Mouse (Mus musculus) bone marrow macrophage, adult 2 months (primary cell): Measurements from ENCODE around the gene Bpifa6. TPM values are rescaled to one million over a fixed set of nuclear protein-coding genes. Genes with fewer than 3 reads are reported as not detected.

Experiments used
- H3K27ac ChIP-seq: 2 replicates; pipeline ENCODE4 v1.5.1; 2012; ENCODE audit warnings: low read depth, low read length; ENCODE audit not compliant: insufficient read depth
- H3K4me1 ChIP-seq: 2 replicates; pipeline ENCODE4 v1.6.1; 2012; ENCODE audit warnings: low read length; ENCODE audit not compliant: control insufficient read depth, insufficient read depth
- H3K4me3 ChIP-seq: 2 replicates; pipeline ENCODE4 v1.5.1; 2012; ENCODE audit warnings: mild to moderate bottlenecking, low read length, moderate library complexity; ENCODE audit not compliant: insufficient read depth
- CTCF ChIP-seq: IDR thresholded peaks from 2 replicates; pipeline ENCODE4 v1.5.1; 2012; ENCODE audit warnings: low read depth, mild to moderate bottlenecking, low read length, moderate library complexity
- POLR2A ChIP-seq: IDR thresholded peaks from 2 replicates; pipeline ENCODE4 v1.6.1; 2012; ENCODE audit warnings: mild to moderate bottlenecking, low read depth, low read length, borderline replicate concordance
- polyA plus RNA-seq: library from polyadenylated mRNA; stranded (reverse); fragments of >200 nt; gene quantifications from 2 replicates; pipeline ENCODE4 v1.2.4, GENCODE M21; 2012; ENCODE audit not compliant: missing spikeins, insufficient read depth, insufficient read length

Bpifa6 gene
- polyA plus RNA-seq, 1 experiment, result not detected

DNA sequence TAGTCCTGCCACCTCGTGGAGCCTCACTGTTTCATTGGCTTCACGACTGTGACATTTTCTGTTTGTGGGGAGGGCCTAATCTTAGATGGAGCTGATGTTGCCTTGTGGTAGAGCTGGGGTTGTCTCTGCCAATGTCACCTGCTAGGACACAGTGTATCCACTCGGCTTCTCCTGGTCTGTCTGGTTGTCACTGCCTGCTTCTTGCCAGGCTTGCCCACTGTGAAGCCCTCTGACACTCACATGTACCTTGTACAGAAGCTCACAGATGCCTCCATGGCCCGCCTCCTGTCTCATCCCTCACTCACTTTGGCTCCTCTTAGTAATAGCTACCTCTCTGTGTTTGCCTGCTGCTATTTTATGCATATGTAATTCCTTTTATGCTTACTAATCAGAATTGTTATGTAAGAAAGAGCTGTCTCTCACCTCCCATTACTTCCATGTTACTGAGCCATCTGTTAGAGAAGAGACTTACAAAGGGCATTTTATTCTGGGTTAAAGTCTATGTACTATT is 11.9 kb upstream of the Bpifa6 start:
- Histone ChIP-seq H3K27ac (no peak overlapping the region), H3K4me1 (no peaks in the 10 kb centered on the region), H3K4me3 (no peak overlapping the region)
- TF ChIP-seq CTCF, result no peak
- TF ChIP-seq POLR2A, result no peak

DNA sequence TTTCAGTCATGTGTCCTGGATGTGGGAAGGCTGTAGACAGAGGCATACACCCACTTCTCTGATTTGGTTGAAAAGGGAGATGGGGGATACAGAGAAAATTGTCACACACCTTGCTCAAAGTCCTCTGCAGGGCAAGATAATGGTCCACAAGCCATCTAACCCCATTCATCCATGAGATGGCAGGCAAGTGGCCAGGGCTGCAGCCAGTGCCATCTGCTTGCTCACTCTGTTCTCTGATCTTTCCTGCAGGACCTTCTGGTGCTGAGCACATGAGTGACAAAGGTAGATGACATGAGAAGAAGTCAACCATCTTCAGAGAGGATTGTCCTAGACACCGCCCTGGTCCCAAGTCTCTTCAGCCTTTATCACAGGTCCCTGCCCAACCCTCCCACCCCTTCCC is 11.4 kb upstream of the Bpifa6 start:
- TF ChIP-seq POLR2A (no peak), CTCF (no peak)
- Histone ChIP-seq H3K4me1 (no peaks in the 10 kb centered on the region), H3K4me3 (no peak overlapping the region), H3K27ac (no peak overlapping the region)

DNA sequence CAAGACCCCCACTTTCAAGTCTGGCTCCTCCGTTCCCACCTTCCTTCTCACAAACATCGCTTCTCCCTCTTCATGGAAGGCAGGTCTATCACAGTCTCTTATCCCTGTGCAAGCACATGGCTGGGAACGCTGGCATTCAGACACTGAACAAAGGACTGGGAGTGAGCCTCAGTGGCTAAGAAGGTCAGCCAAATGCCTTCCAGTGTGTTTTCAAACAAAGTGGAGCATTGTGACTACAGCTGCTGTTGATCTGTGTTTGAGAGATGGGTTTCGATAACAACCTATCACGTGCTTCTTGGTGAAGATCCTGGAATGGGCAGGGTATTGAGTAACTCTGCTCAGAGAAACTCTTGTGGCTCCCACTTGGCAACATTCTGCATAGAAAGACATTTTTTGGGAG is 4.5 kb upstream of the Bpifa6 start:
- no peaks in the 10 kb centered on the region for H3K4me1 ChIP-seq
- no peak overlapping the region for H3K27ac ChIP-seq
- TF ChIP-seq POLR2A, result no peak
- no peak overlapping the region for H3K4me3 ChIP-seq

DNA sequence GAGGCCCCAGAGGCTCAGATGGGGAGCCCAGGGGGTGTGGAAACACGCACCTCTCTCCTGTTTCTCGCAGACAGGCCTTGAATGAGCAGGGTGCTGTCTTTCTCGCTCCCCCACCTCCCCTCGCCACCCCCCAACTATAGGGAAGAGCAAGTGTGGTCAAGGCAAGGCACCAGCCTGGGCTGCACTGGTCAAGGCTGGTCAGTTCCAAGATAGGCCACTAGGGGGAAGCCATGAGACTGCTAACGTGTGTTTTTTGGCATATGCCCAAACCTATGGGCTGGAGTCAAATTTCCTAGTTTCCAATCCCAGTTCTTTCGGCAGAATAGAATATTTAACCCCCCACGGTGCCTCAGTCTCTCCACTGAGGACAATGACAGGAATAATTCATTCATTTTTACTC is 21.0 kb downstream of the Bpifa6 start:
- no peaks in the 10 kb centered on the region for H3K4me1 ChIP-seq
- TF ChIP-seq CTCF (peak; percentile 41), POLR2A (no peak)
- no peak overlapping the region for H3K27ac ChIP-seq
- no peak overlapping the region for H3K4me3 ChIP-seq

DNA sequence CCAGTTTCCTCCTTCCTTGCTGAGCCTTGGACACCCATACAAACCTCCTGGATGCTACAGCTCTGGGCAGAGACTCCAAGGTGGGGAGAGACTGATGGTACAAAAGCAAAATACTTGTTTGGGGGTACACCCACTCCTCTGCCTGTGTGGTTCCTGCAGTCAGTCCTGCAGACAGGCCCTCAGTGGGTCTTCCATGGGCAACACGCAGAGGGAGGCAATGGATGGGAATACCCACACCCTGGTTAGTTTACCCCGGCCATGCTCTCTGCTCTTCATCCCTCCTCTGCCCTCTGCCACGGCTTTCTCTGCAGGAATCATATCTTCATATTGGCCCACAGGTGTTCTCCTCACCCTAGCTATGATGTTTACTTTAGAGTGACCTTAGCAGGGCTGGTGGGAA is 25.8 kb downstream of the Bpifa6 start:
- no peak overlapping the region for H3K4me3 ChIP-seq
- H3K4me1 ChIP-seq, result no peaks in the 10 kb centered on the region
- H3K27ac ChIP-seq, result no peak overlapping the region
- TF ChIP-seq POLR2A (no peak), CTCF (no peak)

DNA sequence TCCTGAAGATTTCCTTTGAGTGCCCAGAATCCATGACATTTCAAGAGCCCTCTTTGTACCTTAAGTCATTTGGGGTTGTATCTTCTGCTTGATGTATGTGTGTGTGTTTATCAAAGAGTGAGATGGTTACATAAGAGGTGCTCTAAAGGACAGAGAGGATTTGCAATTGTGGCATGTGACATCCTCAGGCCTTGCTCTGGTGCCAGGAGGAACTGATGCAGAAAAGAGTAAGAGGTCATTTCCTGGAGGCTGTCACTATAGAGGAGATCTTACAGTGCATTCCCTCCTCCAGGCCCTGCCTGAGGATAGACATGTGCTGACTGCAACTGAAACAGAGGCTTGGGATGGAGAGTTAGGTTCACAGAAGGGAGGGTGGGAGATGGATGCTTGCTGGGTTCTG is 26.3 kb downstream of the Bpifa6 start:
- TF ChIP-seq POLR2A (no peak), CTCF (no peak)
- H3K27ac ChIP-seq, result no peak overlapping the region
- no peak overlapping the region for H3K4me3 ChIP-seq
- H3K4me1 ChIP-seq, result no peaks in the 10 kb centered on the region

DNA sequence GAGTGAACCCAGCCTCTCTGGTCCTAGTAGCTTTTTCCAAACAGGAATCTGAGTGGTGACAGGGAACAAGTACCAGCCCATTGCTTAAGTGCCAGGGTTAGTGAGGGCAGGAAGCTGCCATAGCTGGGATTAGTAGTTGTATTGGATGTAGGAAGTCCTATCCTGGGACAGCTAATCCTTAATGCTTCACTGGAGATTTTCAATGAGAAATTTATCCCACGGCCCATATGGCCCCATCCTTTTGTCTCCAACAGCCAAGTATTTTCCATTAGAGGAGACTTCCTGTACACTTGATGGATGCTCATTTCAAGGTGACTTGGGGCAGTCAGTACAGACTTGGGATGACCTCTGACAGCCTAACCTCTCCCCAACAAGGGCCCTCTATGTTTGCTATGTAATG is 29.7 kb downstream of the Bpifa6 start:
- no peaks in the 10 kb centered on the region for H3K4me1 ChIP-seq
- H3K4me3 ChIP-seq, result no peak overlapping the region
- H3K27ac ChIP-seq, result no peak overlapping the region
- TF ChIP-seq CTCF (no peak), POLR2A (no peak)

DNA sequence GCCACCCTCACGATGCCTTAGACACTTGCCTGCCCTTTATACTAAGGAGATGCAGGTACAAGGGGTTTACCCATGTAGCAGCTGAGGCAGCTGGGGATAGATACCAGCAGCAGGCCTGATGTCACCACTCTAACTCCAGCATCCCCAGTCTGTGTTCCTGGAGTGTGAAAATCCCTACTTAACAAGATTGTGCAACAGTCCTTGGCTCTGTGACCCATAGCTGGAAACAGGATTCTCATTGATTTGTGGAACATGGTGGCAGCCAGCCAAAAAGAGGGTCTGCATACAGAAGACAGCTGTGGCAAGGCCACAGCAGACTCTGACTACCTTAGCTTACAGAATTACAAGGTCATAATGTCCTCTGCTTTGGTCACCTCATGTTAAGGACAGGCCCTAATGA is 30.3 kb downstream of the Bpifa6 start:
- Histone ChIP-seq H3K4me3 (no peak overlapping the region), H3K27ac (no peak overlapping the region), H3K4me1 (no peaks in the 10 kb centered on the region)
- TF ChIP-seq POLR2A (no peak), CTCF (no peak)

DNA sequence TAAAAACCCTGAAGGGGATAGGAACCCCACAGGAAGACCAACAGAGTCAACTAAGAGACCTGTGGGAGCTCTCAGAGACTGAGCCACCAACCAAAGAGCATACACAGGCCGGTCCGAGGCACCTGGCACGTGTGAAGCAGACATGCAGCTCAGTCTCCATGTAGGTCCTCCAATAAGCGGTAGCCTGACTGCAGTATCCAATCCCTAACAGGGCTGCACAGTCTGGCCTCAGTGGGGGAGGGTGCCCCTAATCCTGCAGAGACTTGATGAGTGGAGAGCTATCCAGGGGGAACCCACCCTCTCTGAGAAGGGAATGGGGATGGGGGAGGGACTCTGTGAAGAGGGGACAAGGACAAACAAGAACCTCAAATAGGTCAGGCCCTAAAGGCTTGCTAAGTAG is 31.0 kb downstream of the Bpifa6 start:
- Histone ChIP-seq H3K4me3 (no peak overlapping the region), H3K4me1 (no peaks in the 10 kb centered on the region), H3K27ac (no peak overlapping the region)
- TF ChIP-seq POLR2A (no peak), CTCF (no peak)

DNA sequence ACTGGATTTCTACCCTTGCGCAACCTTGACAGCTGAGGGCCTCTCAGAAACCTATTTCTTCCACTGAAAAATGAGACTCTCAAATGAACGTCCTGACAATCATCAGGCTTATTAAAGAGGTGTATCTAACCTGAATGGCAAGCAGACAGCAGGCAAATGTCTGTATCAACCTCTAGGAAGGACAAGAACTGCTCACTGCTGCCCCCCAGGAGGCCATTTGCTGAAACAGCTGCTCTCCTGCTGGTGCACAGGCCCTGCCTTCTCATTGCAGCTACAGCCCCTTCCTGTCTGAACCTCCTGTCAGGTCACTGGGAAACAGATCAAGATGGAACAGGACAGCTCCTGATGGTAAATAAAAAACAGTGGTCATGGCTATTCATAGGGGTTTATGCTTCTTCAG is 31.6 kb downstream of the Bpifa6 start:
- no peak for TF ChIP-seq CTCF
- TF ChIP-seq POLR2A, result no peak
- H3K27ac ChIP-seq, result no peak overlapping the region
- H3K4me1 ChIP-seq, result no peaks in the 10 kb centered on the region
- H3K4me3 ChIP-seq, result no peak overlapping the region

DNA sequence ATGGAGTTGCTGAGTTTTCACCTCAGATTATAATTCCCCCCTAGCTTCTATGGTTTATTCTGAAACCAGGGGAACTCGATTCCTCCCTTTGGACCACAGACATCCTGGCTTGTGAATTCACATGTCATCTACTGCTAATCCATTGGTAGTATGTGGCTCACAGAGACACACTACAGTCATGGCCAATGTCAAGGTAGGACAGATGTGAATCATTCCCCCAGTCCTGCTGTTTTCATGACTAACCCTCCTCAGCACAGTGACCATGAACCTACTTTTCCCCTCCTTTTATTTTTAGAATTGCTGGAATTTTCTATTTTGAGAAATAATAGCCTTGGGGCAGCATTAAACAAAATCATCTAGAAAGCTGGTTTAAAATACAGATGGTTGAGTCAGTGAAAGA is 32.6 kb downstream of the Bpifa6 start:
- TF ChIP-seq POLR2A (no peak), CTCF (no peak)
- no peak overlapping the region for H3K27ac ChIP-seq
- no peaks in the 10 kb centered on the region for H3K4me1 ChIP-seq
- no peak overlapping the region for H3K4me3 ChIP-seq
